Mouse (Mus musculus): ENCODE measurements around the gene Tgfb2. TPM values are rescaled to one million over a fixed set of nuclear protein-coding genes. Genes with fewer than 3 reads are reported as not detected.

Gene Tgfb2
- total and polyA plus RNA-seq, 3 experiments: 0.12 to 0.19 TPM; not detected in 1

DNA sequence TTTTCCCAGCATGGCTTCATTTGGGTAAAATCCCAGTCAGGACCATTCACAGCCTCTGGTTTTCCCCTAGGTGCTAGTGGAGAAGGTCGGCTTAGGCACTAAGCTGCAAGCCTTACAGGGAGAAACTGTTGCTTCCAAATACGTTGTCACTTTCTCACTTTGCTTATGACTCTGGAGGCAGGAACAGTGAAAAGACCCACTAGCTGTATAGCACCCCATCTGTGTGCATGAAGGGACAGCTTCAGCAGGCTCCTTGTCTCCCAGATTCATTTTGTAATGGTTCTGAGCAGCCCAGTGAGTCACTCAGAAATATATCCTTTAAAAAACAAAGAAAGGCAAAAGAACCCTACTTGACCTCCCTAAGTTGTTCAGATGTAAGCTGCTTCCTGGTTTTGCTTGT lies 100.2 kb downstream of the Tgfb2 start:
- Histone ChIP-seq H3K4me1 (ENCODE audit: control insufficient read depth in 1 of 2, insufficient read depth in 2 of 2, low read length in 2 of 2) (no peaks in the 10 kb centered on the region), H3K4me3 (ENCODE audit: control insufficient read depth in 1 of 2, insufficient read depth in 1 of 2, low read depth in 2 of 2, low read length in 2 of 2) (no peak overlapping the region), H3K9ac (ENCODE audit: control insufficient read depth, low read depth, low read length, poor library complexity, severe bottlenecking) (no peak overlapping the region), H3K36me3 (ENCODE audit: control insufficient read depth in 1 of 2, insufficient read depth in 2 of 2, low read length in 2 of 2) (no peaks in the 10 kb centered on the region), H3K27me3 (ENCODE audit: control insufficient read depth in 1 of 2, insufficient read depth in 2 of 2, low read length in 2 of 2) (no peaks in the 10 kb centered on the region), H3K79me2 (ENCODE audit: control insufficient read depth, insufficient read depth, low read length, poor library complexity) (no peaks in the 10 kb centered on the region), H3K9me3 (replicated peaks; ENCODE audit: insufficient read depth, low read length) (no peaks in the 10 kb centered on the region), H3K27ac (ENCODE audit: control insufficient read depth, low read depth, low read length) (no peak overlapping the region)
- DNase-seq (ENCODE audit: low read depth, low spot score): no peak
- TF ChIP-seq RAD21 (IDR thresholded peaks at IDR 0.05; ENCODE audit: low read depth, low read length): no peak
- TF ChIP-seq SIN3A (IDR thresholded peaks at IDR 0.05; ENCODE audit: low read length): no peak
- TF ChIP-seq ZMIZ1 (IDR thresholded peaks at IDR 0.05; ENCODE audit: low read depth, low read length): no peak

DNA sequence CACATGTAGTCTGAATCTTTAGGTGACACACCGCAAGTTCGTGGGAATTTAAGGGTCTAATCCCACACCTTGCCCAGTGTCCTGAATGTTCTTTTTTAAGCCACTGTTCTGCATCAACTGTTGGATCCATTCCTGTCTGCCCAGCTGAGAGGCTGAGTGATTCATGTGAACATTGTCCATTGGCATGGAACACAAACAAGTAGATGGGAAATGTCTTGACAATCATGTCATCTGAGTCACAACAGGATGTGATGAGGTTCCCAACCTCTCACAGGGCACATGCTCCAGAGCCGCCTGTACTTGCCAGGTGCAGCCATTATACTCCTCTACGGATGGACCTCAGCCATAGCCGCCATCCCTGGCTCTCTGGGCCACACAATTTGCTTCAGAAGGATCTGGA lies 101.7 kb downstream of the Tgfb2 start:
- Histone ChIP-seq H3K4me3 (ENCODE audit: control insufficient read depth in 1 of 2, insufficient read depth in 1 of 2, low read depth in 2 of 2, low read length in 2 of 2) (no peak overlapping the region), H3K9ac (ENCODE audit: control insufficient read depth, low read depth, low read length, poor library complexity, severe bottlenecking) (no peak overlapping the region), H3K27ac (ENCODE audit: control insufficient read depth, low read depth, low read length) (no peak overlapping the region), H3K79me2 (ENCODE audit: control insufficient read depth, insufficient read depth, low read length, poor library complexity) (no peaks in the 10 kb centered on the region), H3K36me3 (ENCODE audit: control insufficient read depth in 1 of 2, insufficient read depth in 2 of 2, low read length in 2 of 2) (no peaks in the 10 kb centered on the region), H3K9me3 (replicated peaks; ENCODE audit: insufficient read depth, low read length) (no peaks in the 10 kb centered on the region), H3K4me1 (ENCODE audit: control insufficient read depth in 1 of 2, insufficient read depth in 2 of 2, low read length in 2 of 2) (no peaks in the 10 kb centered on the region), H3K27me3 (ENCODE audit: control insufficient read depth in 1 of 2, insufficient read depth in 2 of 2, low read length in 2 of 2) (no peaks in the 10 kb centered on the region)
- DNase-seq (ENCODE audit: low read depth, low spot score): no peak
- no peak for TF ChIP-seq ELF1 (IDR thresholded peaks at IDR 0.05; ENCODE audit: low read depth, low read length)

- no peak overlapping the region for H3K9ac ChIP-seq (ENCODE audit: control insufficient read depth, low read depth, low read length, poor library complexity, severe bottlenecking)
- no peak overlapping the region for H3K27ac ChIP-seq (ENCODE audit: control insufficient read depth, low read depth, low read length)
- H3K36me3 ChIP-seq (ENCODE audit: control insufficient read depth in 1 of 2, insufficient read depth in 2 of 2, low read length in 2 of 2): no peaks in the 10 kb centered on the region
- no peaks in the 10 kb centered on the region for H3K9me3 ChIP-seq (replicated peaks; ENCODE audit: insufficient read depth, low read length)
- no peaks in the 10 kb centered on the region for H3K79me2 ChIP-seq (ENCODE audit: control insufficient read depth, insufficient read depth, low read length, poor library complexity)
- no peak for DNase-seq (ENCODE audit: low read depth, low spot score)
- H3K27me3 ChIP-seq (ENCODE audit: control insufficient read depth in 1 of 2, insufficient read depth in 2 of 2, low read length in 2 of 2): no peaks in the 10 kb centered on the region
- no peaks in the 10 kb centered on the region for H3K4me1 ChIP-seq (ENCODE audit: control insufficient read depth in 1 of 2, insufficient read depth in 2 of 2, low read length in 2 of 2)
- no peak overlapping the region for H3K4me3 ChIP-seq (ENCODE audit: control insufficient read depth in 1 of 2, insufficient read depth in 1 of 2, low read depth in 2 of 2, low read length in 2 of 2)
- TF ChIP-seq USF2 (IDR thresholded peaks at IDR 0.05; ENCODE audit: borderline replicate concordance in 1 of 2, insufficient read depth in 1 of 2, low read depth in 1 of 2, low read length in 2 of 2) (no peak), ELF1 (IDR thresholded peaks at IDR 0.05; ENCODE audit: low read depth, low read length) (no peak), HCFC1 (IDR thresholded peaks at IDR 0.05; ENCODE audit: low read depth, low read length) (no peak), NRF1 (IDR thresholded peaks at IDR 0.05; ENCODE audit: insufficient read depth, low read depth, low read length, poor library complexity, severe bottlenecking) (no peak), ZMIZ1 (IDR thresholded peaks at IDR 0.05; ENCODE audit: low read depth, low read length) (no peak), TBP (IDR thresholded peaks at IDR 0.05; ENCODE audit: low read depth, low read length) (no peak), MXI1 (IDR thresholded peaks at IDR 0.05; ENCODE audit: low read depth, low read length) (no peak), MYB (IDR thresholded peaks at IDR 0.05; ENCODE audit: low read depth, low read length) (no peak), SIN3A (IDR thresholded peaks at IDR 0.05; ENCODE audit: low read length) (no peak), CHD2 (IDR thresholded peaks at IDR 0.05; ENCODE audit: low read length) (no peak), ZKSCAN1 (IDR thresholded peaks at IDR 0.05; ENCODE audit: low read depth, low read length) (no peak), MAX (IDR thresholded peaks at IDR 0.05; ENCODE audit: low read length) (no peak), RAD21 (IDR thresholded peaks at IDR 0.05; ENCODE audit: low read depth, low read length) (no peak)
These were observed 117.6 kb downstream of the Tgfb2 start for GRCm38 (mm10) chr1:186588226-186588625.

Data from MEL (cell line).